Mouse (Mus musculus) G1E (cell line): Measurements from ENCODE around the gene Pik3c2b. TPM values are rescaled to one million over a fixed set of nuclear protein-coding genes. Genes with fewer than 3 reads are reported as not detected.
A peak's percentile ranks its signal among the peaks of the same experiment; 100 is the strongest.

Experiments
- ATAC-seq: 2 replicates; pipeline ENCODE4 v1.8.0; 2016; ENCODE audit warnings: mild to moderate bottlenecking; ENCODE audit not compliant: insufficient number of reproducible peaks, poor library complexity, low FRiP score, severe bottlenecking; ENCODE audit errors: extremely low read depth
- DNase-seq: peaks from one replicate; pipeline ENCODE4 v3.0.0; 2012; ENCODE audit warnings: low spot score
- H3K27me3 ChIP-seq: 2 replicates; pipeline ENCODE4 v1.6.1; 2012; ENCODE audit warnings: mild to moderate bottlenecking, low read length, inconsistent platforms; ENCODE audit not compliant: insufficient read depth
- H3K36me3 ChIP-seq: replicated peaks from 2 replicates; pipeline ENCODE3; 2012; ENCODE audit warnings: mild to moderate bottlenecking, inconsistent platforms
- H3K4me1 ChIP-seq: 2 replicates; pipeline ENCODE4 v1.6.1; 2012; ENCODE audit warnings: low read depth, low read length, inconsistent platforms, mixed read lengths; ENCODE audit not compliant: insufficient read depth
- H3K4me3 ChIP-seq: 2 replicates; pipeline ENCODE4 v1.5.1; 2012; ENCODE audit warnings: low read depth, mild to moderate bottlenecking, inconsistent platforms, low read length, moderate library complexity, mixed read lengths
- H3K9me3 ChIP-seq: replicated peaks from 2 replicates; pipeline ENCODE4 v1.6.1; 2012; ENCODE audit warnings: inconsistent platforms
- CTCF ChIP-seq: IDR thresholded peaks from 2 replicates; pipeline ENCODE4 v1.5.1; 2012; ENCODE audit warnings: low read depth, low read length, inconsistent platforms, mixed read lengths
- GATA1 ChIP-seq: IDR thresholded peaks from 2 replicates; pipeline ENCODE4 v1.6.1; 2012; ENCODE audit warnings: borderline replicate concordance, low read length, inconsistent platforms, mixed read lengths
- GATA2 ChIP-seq: IDR thresholded peaks from 2 replicates; pipeline ENCODE4 v1.6.1; 2012; ENCODE audit warnings: low read depth, low read length, inconsistent platforms, borderline replicate concordance
- POLR2AphosphoS5 ChIP-seq: IDR thresholded peaks from 2 replicates; pipeline ENCODE4 v1.6.1; 2012; ENCODE audit warnings: low read depth, low read length, inconsistent platforms; ENCODE audit not compliant: insufficient replicate concordance
- TAL1 ChIP-seq: conservative IDR thresholded peaks from 2 replicates; pipeline ENCODE4 v1.6.1; 2012; ENCODE audit warnings: low read depth, low read length, inconsistent platforms, mixed read lengths
- polyA plus RNA-seq: library from polyadenylated mRNA; stranded (reverse); fragments of >175 nt; gene quantifications from 2 replicates; pipeline ENCODE4 v1.2.3, GENCODE M21; 2012
- total RNA-seq, 2 experiments: library from RNA; stranded (forward) in 1 of 2; stranded (reverse) in 1 of 2; fragments of 200-1000 nt in 1 of 2; fragments of >200 nt in 1 of 2; fragmentation: Nextera tagmentation in 1 of 2; gene quantifications; 2 replicates each; pipeline ENCODE4 v1.2.3; 2014 to 2017

Pik3c2b gene
- total and polyA plus RNA-seq, 3 experiments: 0.27 TPM; not detected in 2

DNA sequence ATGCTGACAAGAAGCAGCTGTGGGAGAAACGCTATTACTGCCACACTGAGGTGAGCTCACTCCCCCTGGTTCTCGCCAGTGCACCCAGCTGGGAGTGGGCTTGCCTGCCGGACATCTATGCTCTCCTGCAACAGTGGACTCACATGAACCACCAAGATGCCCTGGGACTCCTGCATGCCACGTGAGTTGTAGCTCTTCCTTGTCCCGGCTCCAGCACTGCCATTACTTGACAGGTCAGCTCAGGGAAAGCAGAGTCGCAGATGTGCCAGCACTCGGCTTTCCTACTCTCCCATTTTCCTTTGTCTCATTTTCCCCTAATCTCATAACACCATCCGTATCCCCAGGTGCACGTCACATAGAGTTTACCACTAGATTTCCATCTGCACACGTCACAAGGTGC is 42.7 kb downstream of the Pik3c2b start:
- Histone ChIP-seq H3K4me3 (no peak overlapping the region), H3K9me3 (no peaks in the 10 kb centered on the region), H3K27me3 (peaks cover 60% of the 10 kb centered on the region), H3K4me1 (peaks cover 18% of the 10 kb centered on the region), H3K36me3 (no peaks in the 10 kb centered on the region)
- DNase-seq: no peak
- ATAC-seq: no peak
- TF ChIP-seq TAL1: no peak
- TF ChIP-seq POLR2AphosphoS5: no peak
- no peak for TF ChIP-seq GATA2
- no peak for TF ChIP-seq GATA1
- no peak for TF ChIP-seq CTCF

DNA sequence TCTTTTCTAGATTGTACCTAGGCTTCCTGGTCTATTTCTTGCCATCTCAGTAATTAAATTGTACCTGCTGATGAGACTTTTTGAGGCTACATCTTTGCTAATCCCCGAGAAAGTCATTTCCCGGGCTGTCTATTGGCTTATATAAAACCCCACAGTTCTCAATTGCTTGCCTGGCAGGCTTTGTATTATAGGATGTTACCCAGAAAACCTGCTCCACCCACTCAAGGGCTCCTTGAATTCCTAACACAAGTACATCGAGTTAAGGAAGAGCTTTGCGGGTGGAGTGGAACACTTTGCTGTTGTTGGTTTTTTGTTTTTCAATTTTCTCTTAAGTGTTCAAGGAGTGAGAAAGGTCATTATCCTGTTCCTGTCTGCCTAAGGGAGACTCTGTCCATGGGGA is 43.9 kb downstream of the Pik3c2b start:
- peaks cover 59% of the 10 kb centered on the region for H3K27me3 ChIP-seq
- ATAC-seq: no peak
- TF ChIP-seq GATA1: no peak
- TF ChIP-seq GATA2: no peak
- TF ChIP-seq TAL1: no peak
- TF ChIP-seq POLR2AphosphoS5: no peak
- no peak for TF ChIP-seq CTCF
- H3K36me3 ChIP-seq: no peaks in the 10 kb centered on the region
- H3K4me3 ChIP-seq: no peak overlapping the region
- DNase-seq: no peak
- peaks cover 10% of the 10 kb centered on the region for H3K4me1 ChIP-seq
- H3K9me3 ChIP-seq: no peaks in the 10 kb centered on the region

DNA sequence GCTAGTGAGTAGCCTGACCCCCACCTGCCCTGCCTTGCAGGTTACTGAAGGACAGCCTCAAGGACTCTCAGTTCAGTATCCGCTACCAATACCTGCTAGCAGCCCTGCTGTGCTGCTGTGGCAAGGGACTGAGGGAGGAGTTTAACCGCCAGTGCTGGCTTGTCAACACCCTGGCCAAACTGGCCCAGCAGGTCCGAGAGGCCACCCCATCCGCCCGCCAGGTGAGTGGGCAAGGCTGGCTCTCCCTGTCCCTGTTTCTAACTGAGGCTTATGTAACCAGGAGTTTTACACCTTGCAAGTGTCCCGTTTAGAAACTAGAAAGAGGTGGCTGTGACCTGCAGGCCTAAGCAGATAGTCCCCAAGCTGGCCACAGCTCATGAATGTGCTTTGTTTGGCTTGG is 45.2 kb downstream of the Pik3c2b start:
- no peak for TF ChIP-seq CTCF
- no peak for TF ChIP-seq GATA2
- TF ChIP-seq GATA1: no peak
- no peak for TF ChIP-seq POLR2AphosphoS5
- TF ChIP-seq TAL1: no peak
- no peak overlapping the region for H3K4me3 ChIP-seq
- H3K4me1 ChIP-seq: peaks cover 3% of the 10 kb centered on the region; the same call in 1 of the 2 replicates
- no peak for ATAC-seq
- H3K27me3 ChIP-seq: peaks cover 54% of the 10 kb centered on the region
- no peak for DNase-seq
- H3K36me3 ChIP-seq: no peaks in the 10 kb centered on the region
- H3K9me3 ChIP-seq: no peaks in the 10 kb centered on the region

GRCm38 (mm10) chr1:133091483-133091882 is 46.0 kb downstream of the Pik3c2b start:
- peaks cover 3% of the 10 kb centered on the region; the same call in 1 of the 2 replicates for H3K4me1 ChIP-seq
- no peaks in the 10 kb centered on the region for H3K36me3 ChIP-seq

DNA sequence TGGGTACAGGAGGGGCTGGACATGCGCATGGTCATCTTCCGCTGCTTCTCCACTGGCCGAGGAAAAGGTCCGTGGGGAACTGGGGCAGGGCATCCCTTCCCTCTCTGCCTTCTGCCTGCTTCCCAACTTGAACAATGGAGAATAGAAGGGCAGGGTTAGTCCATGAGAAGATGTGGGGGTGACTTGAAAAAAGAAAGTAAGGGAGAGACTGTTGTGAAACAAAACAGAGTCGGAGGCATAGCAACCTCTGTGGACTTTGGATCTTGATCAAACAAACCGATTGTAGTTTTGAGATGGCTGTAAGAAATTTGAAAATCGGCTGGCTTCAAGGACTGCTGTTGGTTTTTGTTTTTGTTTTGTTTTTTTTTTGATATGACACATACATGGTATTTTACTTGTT is 48.3 kb downstream of the Pik3c2b start:
- H3K36me3 ChIP-seq: no peaks in the 10 kb centered on the region
- no peak for TF ChIP-seq GATA1
- no peak for TF ChIP-seq POLR2AphosphoS5
- TF ChIP-seq GATA2: no peak
- no peak for TF ChIP-seq TAL1
- TF ChIP-seq CTCF: no peak
- peaks cover 49% of the 10 kb centered on the region for H3K27me3 ChIP-seq
- no peak for DNase-seq
- no peaks in the 10 kb centered on the region for H3K9me3 ChIP-seq
- no peaks in the 10 kb centered on the region for H3K4me1 ChIP-seq
- ATAC-seq: no peak
- no peak overlapping the region for H3K4me3 ChIP-seq

More at GRCm38 (mm10) chr1:133091483-133091882, 46.0 kb downstream of the Pik3c2b start:
- Histone ChIP-seq H3K27me3 (peaks cover 53% of the 10 kb centered on the region), H3K9me3 (no peaks in the 10 kb centered on the region), H3K4me3 (no peak overlapping the region)
- TF ChIP-seq GATA2 (no peak), CTCF (no peak), GATA1 (no peak), TAL1 (no peak), POLR2AphosphoS5 (no peak)
- ATAC-seq: no peak
- no peak for DNase-seq

DNA sequence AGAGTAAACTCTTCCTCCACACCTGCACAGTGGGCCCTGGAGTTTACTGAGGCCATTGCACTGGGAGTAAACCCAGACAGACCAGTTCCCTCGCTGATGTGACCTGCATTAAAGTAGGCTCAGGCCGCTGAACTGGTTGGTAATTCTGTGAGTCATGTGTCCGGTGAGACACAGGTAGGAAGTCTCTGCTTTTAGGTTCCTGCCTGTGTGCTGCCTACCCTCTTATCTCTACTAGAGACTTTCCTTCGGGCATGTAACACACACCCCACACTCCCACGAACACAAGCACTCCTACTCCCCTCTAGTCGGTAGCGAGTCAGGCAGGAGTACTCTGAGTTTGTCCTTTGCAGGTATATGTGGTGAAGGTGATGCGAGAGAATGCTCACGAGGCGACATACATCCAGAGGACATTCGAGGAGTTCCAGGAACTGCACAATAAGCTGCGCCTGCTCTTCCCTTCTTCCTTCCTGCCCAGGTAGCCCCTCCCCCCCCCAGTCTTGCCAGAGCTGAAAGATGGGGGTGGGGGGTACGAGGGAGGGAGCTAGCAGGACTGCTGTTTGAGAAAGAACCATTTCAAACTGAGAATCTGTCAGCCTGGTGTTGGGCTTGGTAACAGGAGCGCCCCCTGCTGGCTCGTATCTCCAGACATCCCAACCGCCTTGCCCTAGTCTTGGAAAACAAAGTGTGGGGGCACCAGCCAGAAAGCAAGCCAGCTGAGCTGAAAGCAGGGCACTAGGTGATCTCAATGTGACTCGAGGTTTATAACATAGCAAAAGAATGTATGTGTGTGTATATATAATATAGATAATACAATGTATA is 55.7 kb downstream of the Pik3c2b start:
- peaks cover 57% of the 10 kb centered on the region for H3K27me3 ChIP-seq
- DNase-seq (peak; percentile 74), ATAC-seq (peak; percentile 19; the same call in 1 of the 2 replicates)
- H3K4me1 ChIP-seq: peaks cover 10% of the 10 kb centered on the region
- no peaks in the 10 kb centered on the region for H3K36me3 ChIP-seq
- no peak overlapping the region for H3K4me3 ChIP-seq
- no peaks in the 10 kb centered on the region for H3K9me3 ChIP-seq
- no peak for TF ChIP-seq TAL1
- TF ChIP-seq POLR2AphosphoS5: no peak
- no peak for TF ChIP-seq GATA2
- peak; percentile 77 for TF ChIP-seq CTCF
- TF ChIP-seq GATA1: no peak
